Mouse (Mus musculus) heart, postnatal 36 days (tissue): ENCODE data around the gene Fam71b. TPM values are rescaled to one million over a fixed set of nuclear protein-coding genes. Genes with fewer than 3 reads are reported as not detected.

Experiments used
- total RNA-seq, 2 experiments: library from RNA; stranded (reverse); gene quantifications; 2 replicates each; pipeline ENCODE4 v1.2.3; 2021

The Fam71b gene
- total RNA-seq, 2 experiments from 2014 or later, result not detected

Other genes with a start within 250 kb of the Fam71b start
- under 1 TPM; 0.08 to 0.11 TPM for gene Nipal4, start 230.1 kb upstream of the Fam71b start, total RNA-seq
- gene Fndc9, start 161.0 kb upstream of the Fam71b start, total RNA-seq, result not detected
- gene Cyfip2, start 83.7 kb upstream of the Fam71b start, total RNA-seq, result 10 to 100 TPM; 61.9 to 65.1 TPM
- under 1 TPM; 0.16 to 0.31 TPM for gene Itk, start 7.0 kb upstream of the Fam71b start, total RNA-seq
- 10 to 100 TPM; 14.7 to 15.4 TPM for gene Med7, start 40.4 kb downstream of the Fam71b start, total RNA-seq
- under 1 TPM; 0.28 to 0.57 TPM for gene Havcr2, start 58.4 kb downstream of the Fam71b start, total RNA-seq
- gene Gm12169, start 127.7 kb downstream of the Fam71b start, total RNA-seq, result not detected
- gene BC053393, start 175.0 kb downstream of the Fam71b start, total RNA-seq, result not detected
- not detected for gene Dppa1, start 232.7 kb downstream of the Fam71b start, total RNA-seq